Mouse (Mus musculus) neural tube, embryonic 11.5 days (tissue): ENCODE measurements at regions not wholly inside any gene's neighbourhood (a gene's known extent, or its start where the extent isn't known, plus 50 kb on each side); places are given as distances from the start of the nearest gene placed in this dataset.

Source experiments
- ATAC-seq: fragments of 200-750 bp; cut with Nextera tagmentation; 2 replicates; pipeline ENCODE4 v1.8.0; 2017; ENCODE audit warnings: moderate number of reproducible peaks, mild to moderate bottlenecking, moderate TSS enrichment, moderate library complexity; ENCODE audit not compliant: insufficient read depth, low FRiP score, low TSS enrichment
- DNase-seq: peaks from one replicate; pipeline ENCODE4 v3.0.0-alpha.2; 2015; ENCODE audit warnings: low spot score
- H3K27ac ChIP-seq: fragments of 300-500 bp; sonication (generic); 2 replicates; pipeline ENCODE4 v1.5.1; 2014; ENCODE audit warnings: low read depth, mild to moderate bottlenecking, low read length
- H3K27me3 ChIP-seq: fragments of 300-500 bp; sonication (generic); 2 replicates; pipeline ENCODE4 v1.6.1; 2014; ENCODE audit warnings: mild to moderate bottlenecking, low read length, mixed read lengths; ENCODE audit not compliant: control insufficient read depth, insufficient read depth
- H3K36me3 ChIP-seq: fragments of 300-500 bp; sonication (generic); 2 replicates; pipeline ENCODE4 v1.6.1; 2014; ENCODE audit warnings: mild to moderate bottlenecking, low read length, moderate library complexity, mixed read lengths; ENCODE audit not compliant: control insufficient read depth, insufficient read depth
- H3K4me1 ChIP-seq: fragments of 300-500 bp; sonication (generic); 2 replicates; pipeline ENCODE4 v1.6.1; 2014; ENCODE audit warnings: low read length, mixed read lengths; ENCODE audit not compliant: control insufficient read depth, insufficient read depth
- H3K4me2 ChIP-seq: fragments of 300-500 bp; sonication (generic); 2 replicates; pipeline ENCODE4 v1.6.1; 2014; ENCODE audit warnings: low read depth, mild to moderate bottlenecking, moderate library complexity
- H3K4me3 ChIP-seq: fragments of 300-500 bp; sonication (generic); 2 replicates; pipeline ENCODE4 v1.5.1; 2014; ENCODE audit warnings: low read depth, low read length
- H3K9ac ChIP-seq: fragments of 300-500 bp; sonication (generic); 2 replicates; pipeline ENCODE4 v1.6.1; 2014; ENCODE audit warnings: mild to moderate bottlenecking, low read length
- H3K9me3 ChIP-seq: fragments of 300-500 bp; sonication (generic); 2 replicates; pipeline ENCODE4 v1.6.1; 2016; ENCODE audit warnings: low read length; ENCODE audit not compliant: control insufficient read depth
- WGBS: fragments of 180-500 bp; shearing (Covaris S2); extraction: QIAGEN DNeasy Blood & Tissue Kit; methylation state at CpG from one replicate; pipeline ENCODE4 v1.1.7; 2014; 5-methylcytosine and 5-hydroxymethylcytosine counted together

DNA sequence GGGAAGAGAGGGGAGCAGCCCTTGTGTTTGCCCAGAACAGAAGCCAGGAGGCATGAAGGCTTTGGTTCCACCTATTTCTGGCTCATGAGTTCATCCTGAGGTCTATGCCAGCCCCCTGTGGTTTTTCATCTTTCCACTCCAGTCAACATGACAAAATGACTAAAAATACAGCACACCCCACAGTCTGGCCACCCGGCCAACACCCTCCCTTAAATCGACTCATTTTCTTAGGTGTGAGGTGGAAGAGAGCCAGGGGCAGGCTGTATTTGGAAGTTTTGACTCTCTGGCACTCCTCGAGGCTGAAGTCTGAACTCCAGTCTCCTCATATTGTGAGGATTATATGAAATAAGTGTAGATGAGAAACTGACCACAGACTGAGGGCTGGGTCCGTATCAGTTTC is 55.0 kb upstream of the Ywhaq start:
- Histone ChIP-seq H3K9ac (no peak overlapping the region), H3K4me3 (no peak overlapping the region), H3K9me3 (no peaks in the 10 kb centered on the region), H3K4me2 (no peak overlapping the region), H3K27me3 (no peaks in the 10 kb centered on the region), H3K36me3 (no peaks in the 10 kb centered on the region), H3K4me1 (no peaks in the 10 kb centered on the region), H3K27ac (no peak overlapping the region)
- DNase-seq (no peak), ATAC-seq (no peak)
- 75% methylated on average over 4 of the region's 4 CpGs for WGBS

DNA sequence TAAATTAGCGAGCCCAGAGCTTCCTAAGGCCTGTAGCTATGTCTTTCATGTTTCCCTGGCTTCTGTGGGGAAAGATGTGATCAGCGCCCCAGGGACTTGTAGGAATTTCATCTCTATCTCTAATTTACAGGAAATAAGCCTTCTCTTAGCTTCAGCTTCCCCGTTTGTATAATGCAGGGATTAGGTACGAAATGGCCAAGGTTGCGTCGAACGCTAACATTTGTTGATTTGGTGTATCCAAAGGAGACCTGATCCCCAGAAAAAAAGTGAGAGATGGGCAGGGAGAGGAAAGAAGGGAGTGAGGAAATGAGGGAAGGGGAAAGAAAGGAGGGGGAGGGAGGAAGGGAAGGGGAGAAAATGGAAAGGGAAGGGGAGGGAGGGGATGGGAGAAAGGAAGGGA is 54.5 kb upstream of the Ywhaq start:
- H3K9me3 ChIP-seq: no peaks in the 10 kb centered on the region
- H3K36me3 ChIP-seq: no peaks in the 10 kb centered on the region
- no peaks in the 10 kb centered on the region for H3K4me1 ChIP-seq
- DNase-seq: no peak
- 90% methylated on average over 7 of the region's 7 CpGs for WGBS
- H3K27ac ChIP-seq: no peak overlapping the region
- H3K4me3 ChIP-seq: no peak overlapping the region
- no peaks in the 10 kb centered on the region for H3K27me3 ChIP-seq
- no peak for ATAC-seq
- no peak overlapping the region for H3K9ac ChIP-seq
- no peak overlapping the region for H3K4me2 ChIP-seq

DNA sequence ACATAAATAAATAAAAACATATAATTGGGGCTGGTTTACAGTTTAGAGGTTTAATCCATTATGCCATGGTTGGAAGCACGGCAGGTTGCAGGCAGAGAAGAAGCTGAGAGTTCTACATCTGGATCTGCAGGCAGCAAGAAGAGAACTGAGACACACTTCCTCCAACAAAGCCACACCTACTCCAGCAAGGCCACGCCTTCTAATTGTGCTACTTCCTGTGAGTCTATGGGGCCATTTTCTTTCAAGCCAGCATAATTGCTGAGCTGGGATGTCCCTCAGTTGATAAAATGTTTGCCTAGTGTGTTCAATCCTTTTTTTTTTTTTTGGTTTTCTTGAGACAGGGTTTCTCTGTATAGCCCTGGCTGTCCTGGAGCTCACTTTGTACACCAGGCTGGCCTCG is 52.8 kb upstream of the Ywhaq start:
- no peaks in the 10 kb centered on the region for H3K27me3 ChIP-seq
- no peak overlapping the region for H3K4me3 ChIP-seq
- H3K4me1 ChIP-seq: no peaks in the 10 kb centered on the region
- H3K9ac ChIP-seq: no peak overlapping the region
- no peaks in the 10 kb centered on the region for H3K36me3 ChIP-seq
- no peak overlapping the region for H3K4me2 ChIP-seq
- DNase-seq (no peak), ATAC-seq (no peak)
- H3K27ac ChIP-seq: no peak overlapping the region
- H3K9me3 ChIP-seq: no peaks in the 10 kb centered on the region
- 87% methylated on average over 3 of the region's 3 CpGs for WGBS
